Mouse (Mus musculus): ENCODE measurements around the gene Sec1. TPM values are rescaled to one million over a fixed set of nuclear protein-coding genes. Genes with fewer than 3 reads are reported as not detected.

Sec1 gene
- total RNA-seq, 1 experiment = 4.5 TPM

- peak within 1 kb of the TSS; percentile 81 for H3K27ac ChIP-seq (ENCODE audit: insufficient read depth, low read depth, low read length, poor library complexity, severe bottlenecking)
- H3K4me3 ChIP-seq (ENCODE audit: insufficient read depth in 1 of 2, low read depth in 1 of 2, low read length in 2 of 2, poor library complexity in 1 of 2, severe bottlenecking in 1 of 2) = peak within 1 kb of the TSS; percentile 88 to 93
- no peaks in the 10 kb centered on the region for H3K9me3 ChIP-seq (ENCODE audit: control insufficient read depth, insufficient read depth, low read depth, low read length)
- H3K36me3 ChIP-seq (ENCODE audit: control insufficient read depth, insufficient read depth, low read length, poor library complexity, severe bottlenecking) = peaks cover 52% of the 10 kb centered on the region
- in situ Hi-C loops (cut with MboI; ENCODE audit: low sequenced_read_pairs in 2 of 2, unreplicated experiment in 2 of 2) = no loop called here
- H3K9ac ChIP-seq (ENCODE audit: insufficient read depth, low read depth, low read length, poor library complexity, severe bottlenecking) = peak within 1 kb of the TSS; percentile 98
- peak; percentile 98 for DNase-seq (ENCODE audit: low read depth, low spot score)
- H3K4me1 ChIP-seq (ENCODE audit: control insufficient read depth in 2 of 2, insufficient read depth in 2 of 2, low read length in 2 of 2, poor library complexity in 1 of 2) = peaks cover 0 to 15% of the 10 kb centered on the region in 2 experiments; a peak in 2 of 4 replicates
- TF ChIP-seq ZNF384 (IDR thresholded peaks at IDR 0.05; ENCODE audit: low read depth, low read length) (no peak), HCFC1 (IDR thresholded peaks at IDR 0.05; ENCODE audit: borderline replicate concordance, insufficient read depth, low read length) (peak; percentile 92), ZC3H11A (IDR thresholded peaks at IDR 0.05; ENCODE audit: borderline replicate concordance, low read depth, low read length) (0 out of 2 replicates have a peak, but pooled peaks have one; percentile 16)
Observed at GRCm38 (mm10) chr7:45717918-45718297, 23.7 kb upstream of the Sec1 start, which contains the start of gene Sphk2. Gene Sphk2 (minus strand): TSS chr7:45718002.

- H3K27ac ChIP-seq (ENCODE audit: insufficient read depth, low read depth, low read length, poor library complexity, severe bottlenecking) = peak overlapping the region; percentile 55; the same call in 1 of the 2 replicates
- peaks cover 0 to 16% of the 10 kb centered on the region in 2 experiments; a peak in 2 of 4 replicates for H3K4me1 ChIP-seq (ENCODE audit: control insufficient read depth in 2 of 2, insufficient read depth in 2 of 2, low read length in 2 of 2, poor library complexity in 1 of 2)
- TF ChIP-seq MAFK (IDR thresholded peaks at IDR 0.05; ENCODE audit: insufficient read depth, low read depth, low read length) = no peak
- no peak for TF ChIP-seq ZNF384 (IDR thresholded peaks at IDR 0.05; ENCODE audit: low read depth, low read length)
- TF ChIP-seq CHD2 (IDR thresholded peaks at IDR 0.05; ENCODE audit: low read depth, low read length) = no peak
- TF ChIP-seq HCFC1 (IDR thresholded peaks at IDR 0.05; ENCODE audit: borderline replicate concordance, insufficient read depth, low read length) = no peak
- TF ChIP-seq ZC3H11A (IDR thresholded peaks at IDR 0.05; ENCODE audit: borderline replicate concordance, low read depth, low read length) = no peak
- peak overlapping the region; percentile 96 for H3K9ac ChIP-seq (ENCODE audit: insufficient read depth, low read depth, low read length, poor library complexity, severe bottlenecking)
- in situ Hi-C loops (cut with MboI; ENCODE audit: low sequenced_read_pairs in 2 of 2, unreplicated experiment in 2 of 2) = no loop called here
- no peak for DNase-seq (ENCODE audit: low read depth, low spot score)
- H3K9me3 ChIP-seq (ENCODE audit: control insufficient read depth, insufficient read depth, low read depth, low read length) = no peaks in the 10 kb centered on the region
- peak overlapping the region; percentile 87 to 88 for H3K4me3 ChIP-seq (ENCODE audit: insufficient read depth in 1 of 2, low read depth in 1 of 2, low read length in 2 of 2, poor library complexity in 1 of 2, severe bottlenecking in 1 of 2)
- peaks cover 49% of the 10 kb centered on the region for H3K36me3 ChIP-seq (ENCODE audit: control insufficient read depth, insufficient read depth, low read length, poor library complexity, severe bottlenecking)
Observed at GRCm38 (mm10) chr7:45716952-45717917, 23.0 kb upstream of the Sec1 start.

DNA sequence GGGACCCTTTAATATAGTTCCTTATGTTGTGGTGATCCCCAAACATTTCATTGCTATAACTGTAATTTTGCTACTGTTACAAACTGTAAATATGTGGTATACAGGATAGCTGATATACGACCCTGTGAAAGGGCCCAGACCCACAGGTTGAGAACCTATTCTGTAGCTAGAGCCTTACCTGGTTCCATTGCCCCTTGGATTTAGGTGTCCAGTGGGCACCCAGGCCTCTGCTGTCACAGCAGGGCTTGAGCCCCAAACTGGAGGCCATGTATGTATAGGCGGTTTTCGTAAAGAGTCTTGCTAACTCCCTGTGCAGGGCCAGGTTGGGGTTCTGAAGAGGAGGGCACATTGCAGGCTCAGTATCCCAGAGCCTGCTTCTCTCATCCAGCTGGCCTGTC is 22.3 kb upstream of the Sec1 start:
- Histone ChIP-seq H3K27ac (ENCODE audit: insufficient read depth, low read depth, low read length, poor library complexity, severe bottlenecking) (no peak overlapping the region), H3K9ac (ENCODE audit: insufficient read depth, low read depth, low read length, poor library complexity, severe bottlenecking) (no peak overlapping the region), H3K4me3 (ENCODE audit: insufficient read depth in 1 of 2, low read depth in 1 of 2, low read length in 2 of 2, poor library complexity in 1 of 2, severe bottlenecking in 1 of 2) (no peak overlapping the region), H3K4me1 (ENCODE audit: control insufficient read depth in 2 of 2, insufficient read depth in 2 of 2, low read length in 2 of 2, poor library complexity in 1 of 2) (peaks cover 0 to 19% of the 10 kb centered on the region in 2 experiments; a peak in 2 of 4 replicates), H3K36me3 (ENCODE audit: control insufficient read depth, insufficient read depth, low read length, poor library complexity, severe bottlenecking) (peaks cover 50% of the 10 kb centered on the region), H3K9me3 (ENCODE audit: control insufficient read depth, insufficient read depth, low read depth, low read length) (no peaks in the 10 kb centered on the region)
- TF ChIP-seq ZC3H11A (IDR thresholded peaks at IDR 0.05; ENCODE audit: borderline replicate concordance, low read depth, low read length) = no peak
- in situ Hi-C loops (cut with MboI; ENCODE audit: low sequenced_read_pairs in 2 of 2, unreplicated experiment in 2 of 2) = no loop called here
- no peak for DNase-seq (ENCODE audit: low read depth, low spot score)

- TF ChIP-seq CHD2 (IDR thresholded peaks at IDR 0.05; ENCODE audit: low read depth, low read length) (no peak), HCFC1 (IDR thresholded peaks at IDR 0.05; ENCODE audit: borderline replicate concordance, insufficient read depth, low read length) (no peak), ZNF384 (IDR thresholded peaks at IDR 0.05; ENCODE audit: low read depth, low read length) (no peak), MAFK (IDR thresholded peaks at IDR 0.05; ENCODE audit: insufficient read depth, low read depth, low read length) (no peak), ZC3H11A (IDR thresholded peaks at IDR 0.05; ENCODE audit: borderline replicate concordance, low read depth, low read length) (no peak)
- H3K9ac ChIP-seq (ENCODE audit: insufficient read depth, low read depth, low read length, poor library complexity, severe bottlenecking) = no peak overlapping the region; the same call in 1 of the 2 replicates
- in situ Hi-C loops (cut with MboI; ENCODE audit: low sequenced_read_pairs in 2 of 2, unreplicated experiment in 2 of 2) = no loop called here
- peak overlapping the region in 1 of 2 experiments; percentile 63; a peak in 1 of 4 replicates for H3K4me3 ChIP-seq (ENCODE audit: insufficient read depth in 1 of 2, low read depth in 1 of 2, low read length in 2 of 2, poor library complexity in 1 of 2, severe bottlenecking in 1 of 2)
- peaks cover 50% of the 10 kb centered on the region for H3K36me3 ChIP-seq (ENCODE audit: control insufficient read depth, insufficient read depth, low read length, poor library complexity, severe bottlenecking)
- DNase-seq (ENCODE audit: low read depth, low spot score) = no peak
- peaks cover 0 to 21% of the 10 kb centered on the region in 2 experiments; a peak in 2 of 4 replicates for H3K4me1 ChIP-seq (ENCODE audit: control insufficient read depth in 2 of 2, insufficient read depth in 2 of 2, low read length in 2 of 2, poor library complexity in 1 of 2)
- no peak overlapping the region for H3K27ac ChIP-seq (ENCODE audit: insufficient read depth, low read depth, low read length, poor library complexity, severe bottlenecking)
- H3K9me3 ChIP-seq (ENCODE audit: control insufficient read depth, insufficient read depth, low read depth, low read length) = no peaks in the 10 kb centered on the region
Observed at GRCm38 (mm10) chr7:45715741-45716459, 21.7 kb upstream of the Sec1 start.
